Mouse (Mus musculus) hindbrain, postnatal 0 days (tissue): ENCODE results near the gene Irf2. TPM values are rescaled to one million over a fixed set of nuclear protein-coding genes. Genes with fewer than 3 reads are reported as not detected.

Experiments used
- ATAC-seq: fragments of 200-750 bp; cut with Nextera tagmentation; 2 replicates; pipeline ENCODE4 v1.8.0; 2017; ENCODE audit warnings: mild to moderate bottlenecking, moderate TSS enrichment, moderate library complexity
- DNase-seq: peaks from one replicate; pipeline ENCODE4 v3.0.0-alpha.2; 2015; ENCODE audit warnings: low spot score
- H3K27ac ChIP-seq: fragments of 300-500 bp; sonication (generic); 2 replicates; pipeline ENCODE4 v1.5.1; 2014; ENCODE audit warnings: mild to moderate bottlenecking
- H3K27me3 ChIP-seq: fragments of 300-500 bp; sonication (generic); 2 replicates; pipeline ENCODE4 v1.6.1; 2014; ENCODE audit warnings: low read length, mixed read lengths; ENCODE audit not compliant: insufficient read depth
- H3K36me3 ChIP-seq: fragments of 300-500 bp; sonication (generic); 2 replicates; pipeline ENCODE4 v1.6.1; 2014; ENCODE audit warnings: low read length, mixed read lengths; ENCODE audit not compliant: insufficient read depth
- H3K4me1 ChIP-seq: fragments of 300-500 bp; sonication (generic); 2 replicates; pipeline ENCODE4 v1.6.1; 2014; ENCODE audit warnings: antibody characterized with exemption, low read length, mixed read lengths; ENCODE audit not compliant: insufficient read depth
- H3K4me2 ChIP-seq: fragments of 300-500 bp; sonication (generic); 2 replicates; pipeline ENCODE4 v1.6.1; 2014; ENCODE audit warnings: low read depth, mild to moderate bottlenecking, low read length, moderate library complexity, mixed read lengths
- H3K4me3 ChIP-seq: fragments of 300-500 bp; sonication (generic); 2 replicates; pipeline ENCODE4 v1.5.1; 2014; ENCODE audit warnings: low read length
- H3K9ac ChIP-seq: fragments of 300-500 bp; sonication (generic); replicated peaks from 2 replicates; pipeline ENCODE4 v1.6.1; 2014; ENCODE audit warnings: mild to moderate bottlenecking, low read length, moderate library complexity, mixed read lengths
- H3K9me3 ChIP-seq: fragments of 300-500 bp; sonication (generic); 2 replicates; pipeline ENCODE4 v1.6.1; 2016; ENCODE audit warnings: low read length, mixed read lengths
- CTCF ChIP-seq: IDR thresholded peaks from 2 replicates; pipeline ENCODE4 v1.5.1; 2016; ENCODE audit warnings: antibody characterized with exemption, control low read depth, low read depth
- WGBS: fragments of 180-500 bp; shearing (Covaris S2); extraction: QIAGEN DNeasy Blood & Tissue Kit; methylation state at CpG from one replicate; pipeline ENCODE4 v1.1.7; 2014; 5-methylcytosine and 5-hydroxymethylcytosine counted together
- polyA plus RNA-seq: library from polyadenylated mRNA; unstranded; fragments of >200 nt; fragmentation: Nextera tagmentation; extraction: Ambion mirVana; gene quantifications from 2 replicates; pipeline ENCODE4 v1.2.1, GENCODE M21; 2015
- total RNA-seq: library from RNA; depleted of rRNA; stranded (reverse); fragments of >200 nt; gene quantifications from 2 replicates; pipeline ENCODE4 v1.2.3, GENCODE M21; 2014; rRNA removed

Gene Irf2
- total and polyA plus RNA-seq, 2 experiments from 2014 or later: 3.8 to 12.8 TPM

GRCm38 (mm10) chr8:46896704-46897103 lies 157.2 kb downstream of the Irf2 start:
- no peak overlapping the region for H3K9ac ChIP-seq
- DNase-seq (no peak), ATAC-seq (no peak)
- no peak for TF ChIP-seq CTCF
- no peaks in the 10 kb centered on the region for H3K27me3 ChIP-seq
- WGBS: 92% methylated on average over 3 of the region's 3 CpGs
- H3K4me3 ChIP-seq: no peak overlapping the region
- H3K9me3 ChIP-seq: no peaks in the 10 kb centered on the region
- no peaks in the 10 kb centered on the region for H3K4me1 ChIP-seq
- no peak overlapping the region for H3K4me2 ChIP-seq
- H3K27ac ChIP-seq: no peak overlapping the region
- no peaks in the 10 kb centered on the region for H3K36me3 ChIP-seq

Other genes starting within 250 kb of the Irf2 start
- gene Cenpu, start 187.7 kb upstream of the Irf2 start, total RNA-seq: 2.2 and 6.0 TPM in 2 replicates
- 7.5 and 8.0 TPM in 2 replicates for gene Cenpu, start 187.7 kb upstream of the Irf2 start, polyA plus RNA-seq
- gene Primpol, start 122.5 kb upstream of the Irf2 start, total RNA-seq: 2.8 and 4.0 TPM in 2 replicates
- 4.8 and 4.9 TPM in 2 replicates for gene Primpol, start 122.5 kb upstream of the Irf2 start, polyA plus RNA-seq
- gene Casp3, start 122.4 kb upstream of the Irf2 start, total RNA-seq: 87.8 and 92.0 TPM in 2 replicates
- gene Casp3, start 122.4 kb upstream of the Irf2 start, polyA plus RNA-seq: 165 and 174 TPM in 2 replicates
- 12.3 and 12.8 TPM in 2 replicates for gene Enpp6, start 247.2 kb downstream of the Irf2 start, total RNA-seq
- gene Enpp6, start 247.2 kb downstream of the Irf2 start, polyA plus RNA-seq: 4.2 and 5.2 TPM in 2 replicates